Mouse (Mus musculus) embryonic fibroblast, embryonic 13.5 days (primary cell): ENCODE data around the gene Pde4dip.

Experiments
- CTCF ChIP-seq: IDR thresholded peaks from 2 replicates; pipeline ENCODE4 v1.5.1; 2011; ENCODE audit warnings: mild to moderate bottlenecking, control low read depth, low read length, moderate library complexity, borderline replicate concordance; ENCODE audit not compliant: insufficient read depth
- POLR2A ChIP-seq: IDR thresholded peaks from 2 replicates; pipeline ENCODE4 v1.6.1; 2011; ENCODE audit warnings: low read depth, mild to moderate bottlenecking, control low read depth, low read length, moderate library complexity

- TF ChIP-seq POLR2A (no peak), CTCF (no peak)
Measured at GRCm38 (mm10) chr3:97659746-97660145, 228.8 kb downstream of the Pde4dip start.
